Mouse (Mus musculus) midbrain, embryonic 11.5 days (tissue): ENCODE results near the gene Gabrb3. TPM values are rescaled to one million over a fixed set of nuclear protein-coding genes. Genes with fewer than 3 reads are reported as not detected.

Experiments used
- ATAC-seq: fragments of 200-750 bp; cut with Nextera tagmentation; 2 replicates; pipeline ENCODE4 v1.8.0; 2017; ENCODE audit warnings: moderate TSS enrichment, moderate library complexity; ENCODE audit not compliant: low FRiP score
- DNase-seq: peaks from one replicate; pipeline ENCODE4 v3.0.0; 2015; ENCODE audit warnings: low spot score; ENCODE audit errors: missing footprints
- H3K27ac ChIP-seq: fragments of 300-500 bp; sonication (generic); 2 replicates; pipeline ENCODE4 v1.5.1; 2014; ENCODE audit warnings: low read depth, low read length
- H3K27me3 ChIP-seq: fragments of 300-500 bp; sonication (generic); 2 replicates; pipeline ENCODE4 v1.6.1; 2014; ENCODE audit warnings: mild to moderate bottlenecking, low read length, moderate library complexity, mixed read lengths; ENCODE audit not compliant: control insufficient read depth, insufficient read depth
- H3K36me3 ChIP-seq: fragments of 300-500 bp; sonication (generic); 2 replicates; pipeline ENCODE4 v1.6.1; 2014; ENCODE audit warnings: mild to moderate bottlenecking, low read length, moderate library complexity, mixed read lengths; ENCODE audit not compliant: control insufficient read depth, insufficient read depth
- H3K4me1 ChIP-seq: fragments of 300-500 bp; sonication (generic); 2 replicates; pipeline ENCODE4 v1.6.1; 2014; ENCODE audit warnings: low read length; ENCODE audit not compliant: control insufficient read depth, insufficient read depth
- H3K4me2 ChIP-seq: fragments of 300-500 bp; sonication (generic); 2 replicates; pipeline ENCODE4 v1.6.1; 2014; ENCODE audit warnings: mild to moderate bottlenecking, moderate library complexity
- H3K4me3 ChIP-seq: fragments of 300-500 bp; sonication (generic); 2 replicates; pipeline ENCODE4 v1.5.1; 2014; ENCODE audit warnings: low read depth, low read length
- H3K9ac ChIP-seq: fragments of 300-500 bp; sonication (generic); 2 replicates; pipeline ENCODE4 v1.6.1; 2014; ENCODE audit warnings: low read length
- H3K9me3 ChIP-seq: fragments of 300-500 bp; sonication (generic); 2 replicates; pipeline ENCODE4 v1.6.1; 2016; ENCODE audit warnings: low read length; ENCODE audit not compliant: control insufficient read depth
- WGBS: fragments of 180-500 bp; shearing (Covaris S2); extraction: QIAGEN DNeasy Blood & Tissue Kit; methylation state at CpG from one replicate; pipeline ENCODE4 v1.1.7; 2014; 5-methylcytosine and 5-hydroxymethylcytosine counted together
- polyA plus RNA-seq: library from polyadenylated mRNA; unstranded; fragments of >200 nt; fragmentation: Nextera tagmentation; extraction: Ambion mirVana; gene quantifications from 2 replicates; pipeline ENCODE4 v1.2.1, GENCODE M21; 2014

Gene Gabrb3
- polyA plus RNA-seq, 1 experiment from 2014 or later, result 11.7 TPM

- H3K4me2 ChIP-seq, result no peak overlapping the region
- WGBS, result 48% methylated on average over 1 of the region's 1 CpGs
- H3K27me3 ChIP-seq, result no peaks in the 10 kb centered on the region
- H3K9me3 ChIP-seq, result no peaks in the 10 kb centered on the region
- no peaks in the 10 kb centered on the region for H3K36me3 ChIP-seq
- DNase-seq, result no peak
- no peak overlapping the region for H3K4me3 ChIP-seq
- H3K4me1 ChIP-seq, result no peaks in the 10 kb centered on the region
- H3K27ac ChIP-seq, result no peak overlapping the region
- H3K9ac ChIP-seq, result no peak overlapping the region
- ATAC-seq, result no peak
Observed at GRCm38 (mm10) chr7:57640796-57641195, 221.3 kb downstream of the Gabrb3 start.

- 97% methylated on average over 2 of the region's 2 CpGs for WGBS
- no peak overlapping the region for H3K4me3 ChIP-seq
- no peak for DNase-seq
- ATAC-seq, result no peak
- H3K36me3 ChIP-seq, result no peaks in the 10 kb centered on the region
- H3K27me3 ChIP-seq, result no peaks in the 10 kb centered on the region
- no peaks in the 10 kb centered on the region for H3K4me1 ChIP-seq
- no peak overlapping the region for H3K9ac ChIP-seq
- no peak overlapping the region for H3K4me2 ChIP-seq
- H3K27ac ChIP-seq, result no peak overlapping the region
- H3K9me3 ChIP-seq, result no peaks in the 10 kb centered on the region
Observed at GRCm38 (mm10) chr7:57647345-57647744, 227.9 kb downstream of the Gabrb3 start.

- no peaks in the 10 kb centered on the region for H3K9me3 ChIP-seq
- H3K27ac ChIP-seq, result no peak overlapping the region
- H3K4me1 ChIP-seq, result no peaks in the 10 kb centered on the region
- no peak overlapping the region for H3K9ac ChIP-seq
- no peak overlapping the region for H3K4me3 ChIP-seq
- 98% methylated on average over 4 of the region's 4 CpGs for WGBS
- no peaks in the 10 kb centered on the region for H3K36me3 ChIP-seq
- no peak overlapping the region for H3K4me2 ChIP-seq
- ATAC-seq, result no peak
- DNase-seq, result no peak
- no peaks in the 10 kb centered on the region for H3K27me3 ChIP-seq
Observed at GRCm38 (mm10) chr7:57648136-57648755, 228.8 kb downstream of the Gabrb3 start.

- Histone ChIP-seq H3K27ac (no peak overlapping the region), H3K9ac (no peak overlapping the region), H3K27me3 (no peaks in the 10 kb centered on the region), H3K4me3 (no peak overlapping the region), H3K4me1 (no peaks in the 10 kb centered on the region), H3K9me3 (no peaks in the 10 kb centered on the region), H3K4me2 (no peak overlapping the region), H3K36me3 (no peaks in the 10 kb centered on the region)
- ATAC-seq (no peak), DNase-seq (no peak)
- WGBS, result 84% methylated on average over 6 of the region's 6 CpGs
Observed at GRCm38 (mm10) chr7:57677352-57677751, 257.9 kb downstream of the Gabrb3 start.

GRCm38 (mm10) chr7:57689836-57690235 lies 270.3 kb downstream of the Gabrb3 start:
- 86% methylated on average over 4 of the region's 4 CpGs for WGBS

GRCm38 (mm10) chr7:57700370-57700769 lies 280.9 kb downstream of the Gabrb3 start:
- H3K4me2 ChIP-seq, result no peak overlapping the region
- no peak overlapping the region for H3K9ac ChIP-seq
- H3K4me3 ChIP-seq, result no peak overlapping the region
- H3K36me3 ChIP-seq, result no peaks in the 10 kb centered on the region
- DNase-seq, result no peak
- no peak for ATAC-seq
- H3K4me1 ChIP-seq, result no peaks in the 10 kb centered on the region
- no peaks in the 10 kb centered on the region for H3K27me3 ChIP-seq
- H3K9me3 ChIP-seq, result no peaks in the 10 kb centered on the region
- 85% methylated on average over 7 of the region's 7 CpGs for WGBS
- H3K27ac ChIP-seq, result no peak overlapping the region

More at GRCm38 (mm10) chr7:57689836-57690235, 270.3 kb downstream of the Gabrb3 start:
- no peak overlapping the region for H3K4me2 ChIP-seq
- no peak overlapping the region for H3K27ac ChIP-seq
- DNase-seq (no peak), ATAC-seq (no peak)
- H3K4me1 ChIP-seq, result no peaks in the 10 kb centered on the region
- no peaks in the 10 kb centered on the region for H3K27me3 ChIP-seq
- no peak overlapping the region for H3K4me3 ChIP-seq
- no peaks in the 10 kb centered on the region for H3K9me3 ChIP-seq
- H3K9ac ChIP-seq, result no peak overlapping the region
- H3K36me3 ChIP-seq, result no peaks in the 10 kb centered on the region

GRCm38 (mm10) chr7:57701046-57701445 lies 281.6 kb downstream of the Gabrb3 start:
- no peak overlapping the region for H3K27ac ChIP-seq
- H3K36me3 ChIP-seq, result no peaks in the 10 kb centered on the region
- H3K4me3 ChIP-seq, result no peak overlapping the region
- DNase-seq (no peak), ATAC-seq (no peak)
- H3K4me1 ChIP-seq, result no peaks in the 10 kb centered on the region
- H3K27me3 ChIP-seq, result no peaks in the 10 kb centered on the region
- H3K9ac ChIP-seq, result no peak overlapping the region
- H3K9me3 ChIP-seq, result no peaks in the 10 kb centered on the region
- H3K4me2 ChIP-seq, result no peak overlapping the region

- Histone ChIP-seq H3K36me3 (no peaks in the 10 kb centered on the region), H3K4me1 (no peaks in the 10 kb centered on the region), H3K4me3 (no peak overlapping the region), H3K9ac (no peak overlapping the region), H3K4me2 (no peak overlapping the region), H3K27me3 (no peaks in the 10 kb centered on the region), H3K9me3 (no peaks in the 10 kb centered on the region), H3K27ac (no peak overlapping the region)
- ATAC-seq, result no peak
- no peak for DNase-seq
- 84% methylated on average over 1 of the region's 1 CpGs for WGBS
Observed at GRCm38 (mm10) chr7:57703580-57703979, 284.1 kb downstream of the Gabrb3 start.

GRCm38 (mm10) chr7:57706092-57706491 lies 286.6 kb downstream of the Gabrb3 start:
- WGBS, result 95% methylated on average over 6 of the region's 6 CpGs
- Histone ChIP-seq H3K4me1 (no peaks in the 10 kb centered on the region), H3K36me3 (no peaks in the 10 kb centered on the region), H3K27ac (no peak overlapping the region), H3K27me3 (no peaks in the 10 kb centered on the region), H3K9ac (no peak overlapping the region), H3K4me2 (no peak overlapping the region), H3K9me3 (no peaks in the 10 kb centered on the region), H3K4me3 (no peak overlapping the region)
- ATAC-seq (0 out of 2 replicates have a peak, but pooled peaks have one; percentile 14), DNase-seq (no peak)
